ENCODE assay signal across 7 mouse cellular contexts in the genomic region with DNA sequence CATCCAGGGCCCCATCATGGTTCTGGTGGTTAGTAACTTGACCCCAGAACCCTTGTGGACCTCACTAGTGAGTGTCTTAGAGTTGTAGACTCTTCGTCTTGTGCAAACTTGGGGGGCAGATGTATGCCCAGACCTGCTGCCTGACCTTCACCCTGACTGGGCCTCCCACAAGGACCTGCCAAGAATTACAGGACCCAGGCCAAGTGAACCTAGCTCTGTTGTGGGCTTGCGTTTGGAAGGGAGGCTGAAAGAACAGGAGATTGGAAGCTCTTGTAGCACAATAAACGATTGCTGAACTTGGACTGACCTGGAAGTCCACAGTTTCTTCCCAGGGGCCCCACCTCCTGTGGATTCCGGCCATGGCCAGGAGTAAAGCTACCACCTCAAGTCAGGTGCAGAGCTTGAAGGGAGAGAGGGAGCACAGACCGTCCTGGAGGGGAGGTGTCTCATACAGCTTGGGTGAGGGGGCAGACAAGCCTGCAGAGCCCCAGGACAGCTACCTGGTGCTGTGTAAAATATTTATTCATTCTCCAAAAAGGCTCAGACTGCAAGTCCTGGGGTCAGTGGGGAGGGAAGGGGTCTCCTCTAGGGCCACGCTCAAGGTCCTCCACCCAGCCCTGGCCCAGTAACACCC. TPM values are rescaled to one million over a fixed set of nuclear protein-coding genes. Genes with fewer than 3 reads are reported as not detected.
A peak's percentile ranks its signal among the peaks of the same experiment; 100 is the strongest.
DNase-seq lines count a peak whose midpoint lies in the region; ATAC-seq and TF ChIP-seq lines count a peak whose summit lies in the region.

No protein-coding gene starts in this region.

- peak overlapping the region; percentile 80 for H3K4me3 ChIP-seq in ES-Bruce4 (ENCODE audit: low read depth, low read length)
- peak overlapping the region; percentile 87 for H3K4me3 ChIP-seq in bone marrow, adult 2 months (replicated peaks; ENCODE audit: control insufficient read depth, low read depth, low read length)
- peak overlapping the region; percentile 88 for H3K4me3 ChIP-seq in limb, embryonic 13.5 days
- H3K4me3 ChIP-seq in neural tube, embryonic 14.5 days (ENCODE audit: low read depth, low read length) = peak overlapping the region; percentile 82

- H3K4me2 ChIP-seq in limb, embryonic 13.5 days (replicated peaks) = peak overlapping the region; percentile 98
- peak overlapping the region; percentile 90 for H3K4me2 ChIP-seq in neural tube, embryonic 14.5 days (ENCODE audit: low read depth, low read length)

- peak; percentile 49 for DNase-seq in heart, postnatal 4 days
- no peak for DNase-seq in B cell, adult 2 months

- 44% methylated on average over 6 of the region's 6 CpGs for WGBS in bone marrow, adult 2 months
- 41% methylated on average over 6 of the region's 6 CpGs for WGBS in limb, embryonic 13.5 days
- 59% methylated on average over 6 of the region's 6 CpGs for WGBS in neural tube, embryonic 14.5 days

- H3K36me3 ChIP-seq in ES-Bruce4 (ENCODE audit: control insufficient read depth, insufficient read depth, low read length, poor library complexity, severe bottlenecking) = peaks cover 17% of the 10 kb centered on the region
- H3K36me3 ChIP-seq in limb, embryonic 13.5 days = peaks cover 47% of the 10 kb centered on the region
- peaks cover 16% of the 10 kb centered on the region for H3K36me3 ChIP-seq in neural tube, embryonic 14.5 days (ENCODE audit: control insufficient read depth, insufficient read depth, low read length)

- no peaks in the 10 kb centered on the region for H3K9me3 ChIP-seq in ES-Bruce4 (replicated peaks; ENCODE audit: control insufficient read depth, insufficient read depth, low read length, poor library complexity, severe bottlenecking)
- H3K9me3 ChIP-seq in limb, embryonic 13.5 days = no peaks in the 10 kb centered on the region
- H3K9me3 ChIP-seq in neural tube, embryonic 14.5 days (ENCODE audit: control insufficient read depth, low read length) = no peaks in the 10 kb centered on the region

- no peak for TF ChIP-seq CTCF in ES-Bruce4 (IDR thresholded peaks at IDR 0.05; ENCODE audit: low read depth, low read length)
- TF ChIP-seq CTCF in bone marrow, adult 2 months (IDR thresholded peaks at IDR 0.05; ENCODE audit: control insufficient read depth, insufficient read depth, low read length) = no peak

- no peak for TF ChIP-seq EP300 in ES-Bruce4 (IDR thresholded peaks at IDR 0.05; ENCODE audit: insufficient read depth, low read depth, low read length)

- H3K4me1 ChIP-seq in ES-Bruce4 (ENCODE audit: control insufficient read depth, insufficient read depth, low read length) = peaks cover 4% of the 10 kb centered on the region
- peaks cover 4% of the 10 kb centered on the region; the same call in 1 of the 2 replicates for H3K4me1 ChIP-seq in bone marrow, adult 2 months (ENCODE audit: control insufficient read depth, insufficient read depth, low read length)
- peaks cover 74% of the 10 kb centered on the region for H3K4me1 ChIP-seq in limb, embryonic 13.5 days
- peaks cover 69% of the 10 kb centered on the region for H3K4me1 ChIP-seq in neural tube, embryonic 14.5 days (ENCODE audit: control insufficient read depth, insufficient read depth, low read length)

- H3K27ac ChIP-seq in ES-Bruce4 (ENCODE audit: insufficient read depth, low read length) = no peak overlapping the region
- H3K27ac ChIP-seq in bone marrow, adult 2 months (ENCODE audit: control insufficient read depth, insufficient read depth, low read depth, low read length, poor library complexity) = no peak overlapping the region
- peak overlapping the region; percentile 92 for H3K27ac ChIP-seq in limb, embryonic 13.5 days
- H3K27ac ChIP-seq in neural tube, embryonic 14.5 days (ENCODE audit: low read depth, low read length) = peak overlapping the region; percentile 93; the same call in 1 of the 2 replicates

- H3K27me3 ChIP-seq in ES-Bruce4 (ENCODE audit: control insufficient read depth, insufficient read depth, low read length, poor library complexity, severe bottlenecking) = no peaks in the 10 kb centered on the region
- H3K27me3 ChIP-seq in limb, embryonic 13.5 days = no peaks in the 10 kb centered on the region
- H3K27me3 ChIP-seq in neural tube, embryonic 14.5 days (ENCODE audit: control insufficient read depth, insufficient read depth, low read length) = no peaks in the 10 kb centered on the region

- ATAC-seq in limb, embryonic 13.5 days (ENCODE audit: low FRiP score, low read depth) = no peak
- no peak for ATAC-seq in neural tube, embryonic 14.5 days (ENCODE audit: low read depth)
- no peak for ATAC-seq in megakaryocyte-erythroid progenitor cell, adult 5-6 weeks (replicated peaks; ENCODE audit: low FRiP score, low TSS enrichment, poor library complexity, severe bottlenecking)

- TF ChIP-seq POLR2A in ES-Bruce4 (IDR thresholded peaks at IDR 0.05; ENCODE audit: insufficient read depth, low read length) = no peak
- no peak for TF ChIP-seq POLR2A in bone marrow, adult 2 months (IDR thresholded peaks at IDR 0.05; ENCODE audit: borderline replicate concordance, control insufficient read depth, low read depth, low read length)

- peak overlapping the region; percentile 86 for H3K9ac ChIP-seq in ES-Bruce4 (ENCODE audit: low read depth, poor library complexity, severe bottlenecking)
- peak overlapping the region; percentile 75 for H3K9ac ChIP-seq in limb, embryonic 13.5 days
- H3K9ac ChIP-seq in neural tube, embryonic 14.5 days (replicated peaks; ENCODE audit: low read depth, low read length) = peak overlapping the region; percentile 76

RNA-seq across cellular contexts. Expression of gene Stub1, which starts 0.9 kb away (rescaled TPM):
- polyA plus RNA-seq in ES-Bruce4 (2011; ENCODE audit: insufficient read depth, insufficient read length, low read depth, missing spikeins) = 97.8 and 103 TPM in 2 replicates
- 125 and 140 TPM in 2 replicates for polyA plus RNA-seq in bone marrow, adult 2 months (2011; ENCODE audit: insufficient read depth, insufficient read length, low replicate concordance, missing spikeins)
- 100 to 1,000 TPM; 149 to 158 TPM for total RNA-seq in heart, postnatal 4 days (2021)
- polyA plus RNA-seq in limb, embryonic 13.5 days (2015; fragmentation: Nextera tagmentation; extraction: Ambion mirVana) = 359 and 366 TPM in 2 replicates
- 335 and 351 TPM in 2 replicates for polyA plus RNA-seq in neural tube, embryonic 14.5 days (2014; fragmentation: Nextera tagmentation; extraction: Ambion mirVana)
- 89.4 and 112 TPM in 2 replicates for total RNA-seq in megakaryocyte-erythroid progenitor cell, adult 5-6 weeks (2014; fragmentation: Nextera tagmentation)
- 77.6 and 77.7 TPM in 2 replicates for total RNA-seq in megakaryocyte-erythroid progenitor cell, adult 5-6 weeks (2017)

RNA-seq across cellular contexts. Expression of gene Rhbdl1, which starts 3.0 kb away (rescaled TPM):
- not detected in 2 replicates for polyA plus RNA-seq in ES-Bruce4 (2011; ENCODE audit: insufficient read depth, insufficient read length, low read depth, missing spikeins)
- polyA plus RNA-seq in bone marrow, adult 2 months (2011; ENCODE audit: insufficient read depth, insufficient read length, low replicate concordance, missing spikeins) = 3.2 and 10.7 TPM in 2 replicates
- 1 to 10 TPM; 2.0 to 2.5 TPM for total RNA-seq in heart, postnatal 4 days (2021)
- 1.4 and 1.6 TPM in 2 replicates for polyA plus RNA-seq in limb, embryonic 13.5 days (2015; fragmentation: Nextera tagmentation; extraction: Ambion mirVana)
- polyA plus RNA-seq in neural tube, embryonic 14.5 days (2014; fragmentation: Nextera tagmentation; extraction: Ambion mirVana) = 42.0 and 67.6 TPM in 2 replicates
- 0.50 and 2.0 TPM in 2 replicates for total RNA-seq in megakaryocyte-erythroid progenitor cell, adult 5-6 weeks (2014; fragmentation: Nextera tagmentation)
- total RNA-seq in megakaryocyte-erythroid progenitor cell, adult 5-6 weeks (2017) = 0.30 and 0.47 TPM in 2 replicates

RNA-seq across cellular contexts. Expression of gene Jmjd8, which starts 5.4 kb away (rescaled TPM):
- polyA plus RNA-seq in ES-Bruce4 (2011; ENCODE audit: insufficient read depth, insufficient read length, low read depth, missing spikeins) = 13.2 and 16.7 TPM in 2 replicates
- 8.8 and 13.4 TPM in 2 replicates for polyA plus RNA-seq in bone marrow, adult 2 months (2011; ENCODE audit: insufficient read depth, insufficient read length, low replicate concordance, missing spikeins)
- 10 to 100 TPM; 34.7 to 37.4 TPM for total RNA-seq in heart, postnatal 4 days (2021)
- 57.9 and 60.7 TPM in 2 replicates for polyA plus RNA-seq in limb, embryonic 13.5 days (2015; fragmentation: Nextera tagmentation; extraction: Ambion mirVana)
- 36.7 and 46.4 TPM in 2 replicates for polyA plus RNA-seq in neural tube, embryonic 14.5 days (2014; fragmentation: Nextera tagmentation; extraction: Ambion mirVana)
- 20.1 and 31.7 TPM in 2 replicates for total RNA-seq in megakaryocyte-erythroid progenitor cell, adult 5-6 weeks (2014; fragmentation: Nextera tagmentation)
- total RNA-seq in megakaryocyte-erythroid progenitor cell, adult 5-6 weeks (2017) = 19.5 and 21.5 TPM in 2 replicates

RNA-seq across cellular contexts. Expression of gene Gm20683, which starts 7.5 kb away (rescaled TPM):
- polyA plus RNA-seq in ES-Bruce4 (2011; ENCODE audit: insufficient read depth, insufficient read length, low read depth, missing spikeins) = 1.4 and 2.3 TPM in 2 replicates
- polyA plus RNA-seq in bone marrow, adult 2 months (2011; ENCODE audit: insufficient read depth, insufficient read length, low replicate concordance, missing spikeins) = 6.7 TPM in 1 of 2 replicates, not detected in the other
- total RNA-seq in heart, postnatal 4 days (2021) = 1 to 10 TPM; 1.8 to 2.6 TPM
- 1.5 and 1.9 TPM in 2 replicates for polyA plus RNA-seq in limb, embryonic 13.5 days (2015; fragmentation: Nextera tagmentation; extraction: Ambion mirVana)
- polyA plus RNA-seq in neural tube, embryonic 14.5 days (2014; fragmentation: Nextera tagmentation; extraction: Ambion mirVana) = 8.2 and 10.6 TPM in 2 replicates
- 1.7 and 6.4 TPM in 2 replicates for total RNA-seq in megakaryocyte-erythroid progenitor cell, adult 5-6 weeks (2014; fragmentation: Nextera tagmentation)
- total RNA-seq in megakaryocyte-erythroid progenitor cell, adult 5-6 weeks (2017) = not detected in 2 replicates

RNA-seq across cellular contexts. Expression of gene Rhot2, which starts 10.6 kb away (rescaled TPM):
- 23.6 and 29.8 TPM in 2 replicates for polyA plus RNA-seq in ES-Bruce4 (2011; ENCODE audit: insufficient read depth, insufficient read length, low read depth, missing spikeins)
- polyA plus RNA-seq in bone marrow, adult 2 months (2011; ENCODE audit: insufficient read depth, insufficient read length, low replicate concordance, missing spikeins) = 33.5 and 50.5 TPM in 2 replicates
- 10 to 100 TPM; 77.1 to 78.4 TPM for total RNA-seq in heart, postnatal 4 days (2021)
- 25.7 and 26.8 TPM in 2 replicates for polyA plus RNA-seq in limb, embryonic 13.5 days (2015; fragmentation: Nextera tagmentation; extraction: Ambion mirVana)
- polyA plus RNA-seq in neural tube, embryonic 14.5 days (2014; fragmentation: Nextera tagmentation; extraction: Ambion mirVana) = 6.6 and 10.4 TPM in 2 replicates
- total RNA-seq in megakaryocyte-erythroid progenitor cell, adult 5-6 weeks (2014; fragmentation: Nextera tagmentation) = 51.2 and 54.8 TPM in 2 replicates
- total RNA-seq in megakaryocyte-erythroid progenitor cell, adult 5-6 weeks (2017) = 21.3 and 27.4 TPM in 2 replicates

Comparison
In these comparisons a context has a peak if more than half of its experiments do, and no peak if none do; other contexts are left out.
1. H3K27ac ChIP-seq: peak in limb, embryonic 13.5 days (single experiment) and neural tube, embryonic 14.5 days (single experiment); none in ES-Bruce4 (single experiment) and bone marrow, adult 2 months (single experiment).
2. Peak in every context shown above with its lines, with median percentiles within 50 percentile points of each other: H3K4me3 ChIP-seq and H3K9ac ChIP-seq.